Mouse (Mus musculus) urinary bladder, adult 18-20 months (tissue): ENCODE measurements around the gene Ralgps1.
"Not testable (repeated sequence)": the region's sequence is repeated elsewhere in the genome, so short reads cannot be mapped to it uniquely, and the experiment has no call there.

Experiments
- DNase-seq, 2 experiments: peaks; one replicate each; pipeline ENCODE4 v3.0.0; 2022; ENCODE audit warnings: low spot score in 2 of 2, mixed read lengths in 2 of 2

Gene Ralgps1

DNA sequence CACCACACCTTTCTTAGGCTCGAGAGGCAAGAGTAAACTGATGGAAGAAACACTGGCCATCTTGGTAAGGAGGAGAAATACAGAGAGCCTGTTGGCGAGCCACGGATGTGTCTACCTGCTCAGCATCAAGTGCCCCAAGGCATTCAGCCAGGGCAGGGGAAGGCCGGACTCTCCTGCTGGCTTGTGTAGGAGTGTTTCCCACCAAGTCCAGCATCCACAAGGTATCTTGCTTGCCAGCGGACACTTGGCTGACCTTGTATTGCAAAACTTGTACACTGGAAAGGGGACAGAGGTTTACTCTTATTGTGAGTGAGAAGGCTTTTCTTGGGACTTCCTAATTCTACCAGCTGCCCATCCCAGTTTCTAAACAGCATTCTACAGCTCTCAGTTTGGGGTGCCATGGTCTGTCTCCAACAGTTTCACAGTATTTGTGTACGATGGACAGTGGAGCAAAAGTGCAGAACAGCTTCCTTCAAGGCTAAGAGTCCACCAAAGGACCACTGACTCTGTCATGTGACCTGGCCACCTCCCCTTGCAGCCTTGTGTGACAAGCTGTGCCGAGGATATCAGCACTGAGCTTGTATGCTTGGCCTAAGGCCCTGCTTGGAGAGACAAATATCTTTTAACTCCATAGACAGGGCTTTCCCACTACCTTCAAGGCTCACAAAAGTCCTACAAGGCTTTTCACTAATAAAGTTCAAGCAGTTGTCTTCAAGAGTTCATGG is 236.4 kb downstream of the Ralgps1 start:
- no peak for DNase-seq

- no peak for DNase-seq
Measured at GRCm38 (mm10) chr2:33132306-33132705, 239.0 kb downstream of the Ralgps1 start.

DNA sequence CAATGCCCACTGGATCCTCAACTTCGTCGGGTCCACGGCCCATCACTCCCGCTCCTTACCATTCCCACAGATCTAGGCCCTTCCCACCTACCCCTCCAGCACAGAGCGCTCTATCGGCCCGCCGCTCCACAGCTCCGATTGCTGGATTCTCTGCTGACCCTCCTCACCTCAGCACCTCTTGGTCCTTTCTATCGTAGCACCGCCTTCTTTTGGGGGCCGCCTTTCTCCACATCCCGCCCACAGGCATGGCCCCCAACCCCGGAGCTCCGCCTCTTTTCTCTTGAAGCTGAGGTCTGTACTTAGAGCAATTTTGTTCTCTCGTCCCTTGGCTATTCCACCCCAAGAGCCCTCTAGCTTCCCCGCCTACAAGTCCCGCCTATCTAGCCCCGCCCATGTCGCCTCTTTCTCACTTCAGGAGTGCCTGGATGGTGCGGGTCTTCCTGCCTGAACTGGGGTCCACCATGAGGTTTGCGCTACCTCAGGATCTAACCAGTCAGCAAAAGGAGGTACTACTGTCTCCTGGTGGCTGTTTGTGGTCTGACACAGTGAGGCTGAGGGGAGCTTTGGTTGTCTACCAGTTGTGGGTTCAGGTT is 239.7 kb downstream of the Ralgps1 start, which contains the start of gene Garnl3:
Gene Garnl3 (minus strand): TSS at position 155 of the 593 bp plus-strand sequence.
- DNase-seq, result no peak

GRCm38 (mm10) chr2:33130526-33131483 is 240.5 kb downstream of the Ralgps1 start:
- peak; percentile 96 to 97 for DNase-seq

DNA sequence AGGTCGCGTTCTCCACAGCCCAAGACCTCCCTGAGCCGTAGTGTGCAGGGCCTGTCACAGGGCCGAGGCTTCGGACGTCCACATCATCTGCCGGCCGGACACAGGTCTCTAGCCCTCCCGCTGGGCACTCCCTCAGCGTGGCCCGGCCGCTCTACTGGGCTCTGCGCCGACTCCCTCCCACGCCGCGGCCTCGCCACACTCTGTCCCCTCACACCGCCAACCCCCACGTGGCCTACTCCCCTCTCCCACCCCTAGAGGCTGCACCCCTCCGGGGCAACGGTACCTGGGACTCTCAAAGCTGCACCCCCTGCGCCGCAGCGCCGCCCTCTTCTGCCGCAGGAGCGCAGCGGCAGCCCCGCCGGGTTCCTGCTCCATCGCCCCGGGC is 241.2 kb downstream of the Ralgps1 start:
- no peak for DNase-seq

GRCm38 (mm10) chr2:33129696-33130095 is 241.6 kb downstream of the Ralgps1 start:
- DNase-seq, result peak in 1 of 2 experiments; percentile 13

DNA sequence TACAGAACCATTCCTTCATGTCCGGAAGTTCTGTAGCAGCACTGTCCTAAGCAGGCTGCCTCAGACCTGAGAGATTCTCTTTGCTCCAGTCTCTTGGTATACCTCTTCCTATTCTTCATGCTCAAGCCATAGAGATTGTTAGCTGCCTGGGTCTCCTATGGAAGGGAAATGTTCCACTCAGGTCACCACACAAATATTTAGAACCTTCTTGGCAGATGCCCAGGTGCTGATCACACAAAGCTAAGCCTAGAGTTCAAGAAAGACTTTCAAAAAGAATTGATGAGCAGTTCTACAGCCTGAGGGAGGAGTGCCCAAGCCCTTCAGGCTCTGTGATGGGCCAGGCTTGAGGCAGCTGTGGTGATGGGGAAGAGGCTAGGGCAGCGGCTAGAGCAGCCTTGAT is 242.3 kb downstream of the Ralgps1 start:
- DNase-seq, result no peak

DNA sequence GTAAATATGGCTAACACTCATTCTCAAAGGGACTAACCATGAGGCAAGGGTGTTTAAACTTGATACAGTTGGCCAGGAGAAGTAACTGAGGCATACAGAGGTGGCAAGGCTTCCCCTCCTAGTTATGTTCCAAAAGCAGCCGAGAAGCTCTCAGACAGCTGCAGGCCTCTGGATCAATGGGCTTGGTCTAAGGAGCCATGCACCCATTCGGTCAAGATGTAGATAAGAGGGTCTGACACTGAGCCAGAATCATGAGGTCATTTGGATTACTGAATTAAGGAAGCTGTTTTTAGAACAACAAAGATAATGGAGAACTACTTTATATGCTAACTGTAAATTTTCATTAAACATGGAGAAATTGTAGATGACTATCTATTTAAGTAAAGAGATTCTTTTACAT is 244.0 kb downstream of the Ralgps1 start:
- DNase-seq, result no peak

GRCm38 (mm10) chr2:33122856-33123255 is 248.4 kb downstream of the Ralgps1 start:
- no peak for DNase-seq

DNA sequence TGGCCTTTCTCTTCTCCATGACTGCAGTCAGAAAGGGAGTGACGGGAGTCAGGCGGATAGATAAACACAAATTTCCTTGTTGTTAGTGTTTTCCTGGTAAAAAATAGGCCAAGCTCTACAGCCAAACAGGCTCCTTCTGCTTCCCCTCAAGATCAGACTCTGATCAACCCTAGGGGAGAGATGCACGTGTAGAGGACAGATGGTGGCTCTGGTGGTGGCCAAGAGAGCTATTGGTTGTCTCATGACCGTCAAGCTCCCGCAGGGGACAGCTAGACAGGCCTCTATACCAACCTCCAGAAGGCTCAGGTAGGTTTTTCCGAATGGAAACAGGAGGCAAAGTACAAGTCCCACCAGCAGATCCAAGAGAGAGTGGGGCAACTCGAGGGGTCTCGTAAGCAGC is 270.8 kb downstream of the Ralgps1 start:
- no peak for DNase-seq

- not testable (repeated sequence) for DNase-seq
Measured at GRCm38 (mm10) chr2:33097326-33097725, 274.0 kb downstream of the Ralgps1 start.

GRCm38 (mm10) chr2:33095221-33095671 is 276.0 kb downstream of the Ralgps1 start:
- no peak for DNase-seq

DNA sequence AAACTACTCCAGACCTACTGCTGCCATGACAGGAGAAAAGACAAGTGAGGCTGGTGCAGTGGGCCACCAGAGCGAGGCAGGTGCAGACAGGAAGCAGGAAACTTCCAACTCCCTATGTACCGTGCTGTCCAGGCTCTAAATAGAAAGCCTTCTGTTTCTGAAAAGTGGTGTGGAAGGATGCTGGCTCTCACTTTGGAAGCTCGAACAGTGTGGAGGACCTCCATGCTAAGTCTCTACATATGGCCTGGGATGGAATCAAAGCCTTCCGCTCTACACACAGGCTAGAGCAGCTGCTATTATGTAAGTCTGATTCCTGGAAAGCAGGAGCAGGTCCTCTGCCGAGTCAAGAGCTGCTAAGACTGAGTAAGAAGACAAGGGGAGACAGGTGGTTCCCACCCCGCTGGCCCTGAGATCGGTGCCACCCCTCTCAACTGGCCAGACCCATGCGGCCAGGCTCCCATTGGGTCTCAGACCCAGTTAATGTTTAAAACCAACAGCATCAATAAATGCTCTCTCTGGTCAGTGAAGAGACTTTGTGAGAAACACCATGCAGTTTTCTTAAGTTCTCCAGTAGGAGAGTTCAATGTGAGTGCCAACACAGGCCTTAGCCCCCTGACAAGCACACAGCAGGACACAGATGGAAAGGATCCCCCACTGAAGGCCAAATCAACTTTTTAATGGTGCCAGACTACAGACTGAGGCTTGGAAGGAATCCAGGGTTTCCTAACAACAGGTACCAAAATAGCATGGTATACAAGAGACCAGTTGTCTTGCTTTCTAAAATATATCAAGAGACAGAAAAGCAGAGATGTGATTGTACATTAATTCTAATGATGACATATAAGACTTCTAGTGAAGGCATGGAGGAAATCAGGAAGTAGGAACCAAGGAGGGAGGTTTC is 280.4 kb downstream of the Ralgps1 start:
- no peak for DNase-seq

GRCm38 (mm10) chr2:33090033-33090400 is 281.3 kb downstream of the Ralgps1 start:
- not testable (repeated sequence) for DNase-seq

- no peak for DNase-seq
Measured at GRCm38 (mm10) chr2:33089356-33090032, 281.8 kb downstream of the Ralgps1 start.

GRCm38 (mm10) chr2:33086671-33087363 is 284.5 kb downstream of the Ralgps1 start:
- DNase-seq, result no peak

DNA sequence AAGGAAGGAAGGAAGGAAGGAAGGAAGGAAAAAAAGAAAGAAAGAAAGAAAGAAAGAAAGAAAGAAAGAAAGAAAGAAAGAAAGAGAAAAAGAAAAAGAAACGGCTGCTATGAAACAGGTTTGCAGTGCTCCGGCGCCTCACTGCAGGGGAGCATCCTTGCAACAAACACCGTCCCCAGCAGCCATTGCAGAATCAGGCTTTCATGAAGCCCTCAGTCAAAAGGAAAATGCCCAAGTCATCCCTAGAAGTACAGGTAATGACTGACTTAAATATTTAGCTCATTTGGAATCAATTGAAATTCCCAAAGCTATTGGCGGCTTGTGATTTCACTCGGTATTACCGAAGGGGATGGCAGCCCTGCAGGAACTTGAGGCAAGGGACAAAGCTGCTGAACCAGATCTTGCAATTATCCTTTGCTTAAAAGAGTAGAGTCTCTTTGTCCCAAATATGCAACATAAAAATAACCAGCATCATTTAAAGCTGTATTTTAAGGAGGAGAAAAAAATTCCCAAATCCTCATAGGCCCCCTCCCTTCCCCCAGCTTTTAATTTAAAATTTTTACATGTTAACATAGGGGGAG is 285.2 kb downstream of the Ralgps1 start:
- no peak for DNase-seq

- DNase-seq, result no peak
Measured at GRCm38 (mm10) chr2:33084221-33084620, 287.1 kb downstream of the Ralgps1 start.
